Mouse (Mus musculus) heart, postnatal 14 days (tissue): ENCODE data around the gene Lypd6b. TPM values are rescaled to one million over a fixed set of nuclear protein-coding genes. Genes with fewer than 3 reads are reported as not detected.
A peak's percentile ranks its signal among the peaks of the same experiment; 100 is the strongest.

Experiments
- DNase-seq, 2 experiments: peaks; one replicate each; pipeline ENCODE4 v3.0.0; 2021 to 2022
- intact Hi-C: fragments of 180-260 bp; cut with DNase I; formaldehyde crosslinking; loops from one replicate; pipeline ENCODE4 v1.15.1; 2025
- total RNA-seq, 2 experiments: library from RNA; stranded (reverse); gene quantifications; 2 replicates each; pipeline ENCODE4 v1.2.3; 2021

The Lypd6b gene
- total RNA-seq, 2 experiments from 2014 or later, result 0.12 to 0.29 TPM

GRCm38 (mm10) chr2:49816549-49816948 lies 29.1 kb downstream of the Lypd6b start:
- no peak for DNase-seq
- intact Hi-C loops, result no loop called here

GRCm38 (mm10) chr2:49817151-49817550 lies 29.7 kb downstream of the Lypd6b start:
- no peak for DNase-seq
- intact Hi-C loops, result no loop called here

- intact Hi-C loops, result no loop called here
- DNase-seq, result no peak
Observed at GRCm38 (mm10) chr2:49818126-49818525, 30.6 kb downstream of the Lypd6b start.

- no peak for DNase-seq
- intact Hi-C loops, result no loop called here
Observed at GRCm38 (mm10) chr2:49822312-49822711, 34.8 kb downstream of the Lypd6b start.

- DNase-seq, result no peak
- intact Hi-C loops, result no loop called here
Observed at GRCm38 (mm10) chr2:49825588-49825987, 38.1 kb downstream of the Lypd6b start.

DNA sequence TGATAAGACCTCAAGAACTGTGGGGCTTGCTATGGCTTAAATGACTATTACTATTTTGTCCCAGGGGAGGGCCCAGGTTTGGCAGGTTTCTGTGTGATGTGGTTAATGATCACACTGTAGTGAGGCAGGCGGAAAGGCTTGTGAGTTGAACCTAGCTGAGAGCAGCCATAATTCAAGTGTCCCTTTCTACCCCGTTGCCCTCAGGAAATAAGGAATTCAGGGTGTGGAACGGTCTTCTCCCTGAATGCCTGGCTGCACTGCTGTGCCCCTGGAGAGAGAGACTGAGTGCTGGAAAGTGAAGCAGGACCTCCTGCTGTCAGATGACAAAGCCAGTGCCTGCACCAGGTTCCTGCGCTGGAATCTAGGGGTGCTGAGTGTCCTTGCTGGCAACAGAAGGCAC lies 40.3 kb downstream of the Lypd6b start:
- DNase-seq, result no peak
- intact Hi-C loops, result no loop called here

GRCm38 (mm10) chr2:49830369-49830768 lies 42.9 kb downstream of the Lypd6b start:
- intact Hi-C loops, result no loop called here
- DNase-seq, result no peak

- intact Hi-C loops, result no loop called here
- no peak for DNase-seq
Observed at GRCm38 (mm10) chr2:49832277-49832803, 44.9 kb downstream of the Lypd6b start.

DNA sequence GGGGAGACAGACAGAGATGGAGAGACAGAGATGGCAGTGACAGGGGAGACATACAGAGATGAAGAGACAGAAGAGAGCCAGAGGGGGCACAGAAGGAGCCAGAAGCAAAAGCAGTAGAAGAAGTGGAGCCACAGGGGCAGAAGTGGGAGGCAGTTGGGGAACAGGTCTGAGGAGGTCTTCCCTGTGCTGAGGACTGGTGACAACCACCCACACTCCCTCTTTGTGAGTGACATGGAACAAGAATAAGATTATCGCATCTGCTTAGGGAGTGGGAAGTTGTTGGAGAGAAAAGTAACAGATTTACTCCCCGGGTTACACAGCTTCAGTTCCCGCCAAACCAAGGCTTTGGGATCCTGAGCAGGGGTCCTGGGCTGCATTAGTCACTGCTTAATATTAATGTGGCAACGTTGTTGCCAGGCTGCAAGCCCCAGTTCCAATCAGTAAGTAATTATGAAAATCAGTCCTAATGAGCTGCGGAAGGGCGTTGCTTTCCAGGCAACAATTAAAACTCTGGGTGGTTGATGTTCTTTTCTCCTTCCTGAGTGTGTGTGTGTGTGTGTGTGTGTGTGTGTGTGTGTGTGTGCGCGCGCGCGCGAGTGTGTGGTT lies 50.1 kb downstream of the Lypd6b start:
- DNase-seq, result no peak
- intact Hi-C loops, result no loop called here

DNA sequence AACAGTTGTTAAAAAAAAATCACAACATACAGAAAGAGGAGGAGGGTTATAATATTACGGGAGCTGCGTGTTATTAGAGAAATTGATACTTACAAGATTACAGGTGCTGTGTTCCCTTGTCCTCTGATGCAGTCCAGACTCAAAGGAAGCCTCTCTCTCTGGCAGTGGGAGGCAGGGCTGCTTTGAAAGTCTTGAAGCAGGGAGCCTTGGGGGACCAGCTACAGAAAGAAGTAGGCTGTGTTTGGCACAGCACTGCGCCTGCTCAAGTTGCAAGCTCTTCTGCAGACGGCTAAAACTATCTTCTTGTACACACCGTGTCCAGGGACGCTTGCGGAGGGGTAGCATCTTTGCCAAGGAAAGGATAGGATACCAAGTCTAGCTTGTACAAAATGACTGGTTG lies 51.1 kb downstream of the Lypd6b start:
- DNase-seq, result no peak
- intact Hi-C loops, result no loop called here

DNA sequence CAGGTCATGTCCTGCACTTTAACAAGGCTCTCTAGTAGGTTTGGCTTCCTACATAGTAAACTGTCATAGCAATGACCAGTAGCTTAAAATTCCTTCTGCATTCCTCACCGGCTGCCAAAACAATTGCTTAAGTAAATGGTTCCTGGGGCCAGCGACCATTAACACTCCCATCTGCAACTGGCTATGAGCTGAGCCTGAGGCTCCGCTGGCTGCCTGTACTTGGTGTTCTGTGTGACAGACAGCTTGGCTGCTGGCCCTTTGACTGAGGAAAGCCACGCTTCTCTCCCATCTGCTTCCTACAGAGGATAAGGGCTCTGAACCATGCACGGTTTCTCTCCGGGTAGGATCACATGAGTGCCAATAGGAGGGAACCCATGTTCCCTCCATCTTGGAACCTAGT lies 53.1 kb downstream of the Lypd6b start:
- intact Hi-C loops, result no loop called here
- peak; percentile 54 for DNase-seq

DNA sequence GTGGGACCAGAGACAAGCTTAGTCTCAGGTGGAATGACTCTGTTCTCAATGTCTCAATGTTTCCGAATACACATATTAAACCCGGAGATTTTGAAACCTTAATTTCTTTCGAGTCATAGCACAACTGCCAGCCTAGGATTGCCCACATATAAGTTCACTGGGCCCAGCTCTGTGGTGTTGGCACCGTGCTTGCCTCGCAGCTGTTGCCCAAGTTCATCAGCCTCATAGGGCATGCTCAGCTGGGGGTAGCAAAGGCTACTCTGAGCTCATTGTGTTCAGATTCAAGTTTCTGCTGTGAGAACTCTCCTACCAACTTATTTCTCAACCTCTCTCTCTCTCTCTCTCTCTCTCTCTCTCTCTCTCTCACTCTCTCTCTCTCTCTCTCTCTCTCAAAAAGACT lies 53.6 kb downstream of the Lypd6b start:
- intact Hi-C loops, result no loop called here
- no peak for DNase-seq

GRCm38 (mm10) chr2:49845104-49845503 lies 57.6 kb downstream of the Lypd6b start:
- intact Hi-C loops, result no loop called here
- DNase-seq, result no peak

DNA sequence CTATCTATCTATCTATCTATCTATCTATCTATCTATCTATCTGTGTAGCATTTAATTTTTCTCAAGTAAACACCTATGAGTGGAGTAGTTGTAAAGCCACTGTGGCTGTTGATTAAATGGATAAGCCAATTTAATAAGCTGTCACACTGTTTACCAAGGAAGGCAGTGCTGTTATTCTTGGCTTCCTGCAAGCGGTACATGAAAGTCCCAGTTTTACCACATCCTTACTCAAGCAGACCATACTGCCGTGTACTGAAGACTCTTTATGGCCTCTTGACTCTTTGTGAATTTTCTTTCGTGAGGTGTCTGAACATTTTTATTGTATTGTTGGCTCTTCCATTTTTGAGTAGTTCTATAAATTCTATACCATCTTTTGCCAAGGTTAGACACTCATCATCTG lies 58.6 kb downstream of the Lypd6b start:
- intact Hi-C loops, result no loop called here
- DNase-seq, result no peak

GRCm38 (mm10) chr2:49846880-49847279 lies 59.4 kb downstream of the Lypd6b start:
- DNase-seq, result no peak
- intact Hi-C loops, result no loop called here

DNA sequence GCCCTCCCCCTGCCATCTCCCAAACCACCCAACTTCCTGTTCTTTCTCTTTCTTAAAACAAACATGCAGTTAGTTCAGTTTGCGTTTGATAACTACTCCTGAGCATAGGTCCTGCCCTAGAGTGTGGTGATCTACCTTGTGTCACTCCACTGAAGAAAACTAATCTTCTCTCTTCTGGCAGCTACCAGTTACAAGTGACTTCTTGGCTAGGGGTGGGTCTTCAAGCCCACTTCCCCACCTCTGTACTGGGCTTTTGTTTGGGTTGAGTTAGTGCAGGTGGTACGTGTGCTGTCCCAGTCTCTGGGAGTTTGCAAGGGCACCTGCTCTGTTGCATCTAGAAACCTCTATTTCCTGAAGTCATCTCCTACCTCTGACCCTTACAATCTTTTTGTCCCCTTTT lies 60.3 kb downstream of the Lypd6b start:
- intact Hi-C loops, result no loop called here
- DNase-seq, result no peak

DNA sequence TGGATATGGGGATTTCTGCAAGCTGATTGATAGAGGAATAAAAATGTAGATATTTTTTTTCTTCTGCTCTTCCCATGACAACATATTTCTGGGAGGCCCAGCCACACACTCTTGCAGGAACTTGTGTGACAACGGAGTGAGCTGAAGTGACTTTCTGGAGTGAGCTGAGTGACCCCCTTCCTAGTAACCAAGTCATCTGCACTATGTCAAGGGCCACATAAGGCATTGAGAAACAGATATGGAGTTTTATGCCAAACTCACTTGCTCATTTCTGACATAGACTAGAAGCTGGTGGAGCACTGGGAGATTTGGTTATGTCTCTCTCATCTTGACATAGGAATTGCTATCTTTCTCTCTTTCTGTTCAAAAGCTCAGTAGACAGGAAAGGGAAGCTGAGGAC lies 62.3 kb downstream of the Lypd6b start:
- no peak for DNase-seq
- intact Hi-C loops, result no loop called here

DNA sequence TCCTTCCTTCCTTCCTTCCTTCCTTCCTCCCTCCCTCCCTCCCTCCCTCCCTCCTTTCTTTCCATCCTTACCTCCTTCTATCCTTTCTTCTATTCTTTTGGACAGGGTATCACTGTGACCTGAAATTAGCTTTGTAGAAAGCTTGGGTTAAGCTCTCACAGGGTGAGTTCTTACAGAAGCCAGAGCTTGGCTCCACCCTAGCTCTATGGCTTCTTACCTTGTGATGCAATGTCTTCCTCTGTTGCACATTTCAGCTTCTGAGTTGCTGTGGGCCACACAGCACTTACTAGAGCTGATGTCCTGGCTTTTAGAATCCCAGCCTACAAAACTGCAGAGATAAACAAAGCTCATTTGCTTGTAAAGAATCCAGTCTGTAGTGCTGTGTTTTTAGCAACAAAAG lies 64.5 kb downstream of the Lypd6b start:
- DNase-seq, result no peak
- intact Hi-C loops, result no loop called here

GRCm38 (mm10) chr2:49856161-49856564 lies 68.7 kb downstream of the Lypd6b start:
- DNase-seq, result no peak
- intact Hi-C loops, result no loop called here

GRCm38 (mm10) chr2:49856584-49856983 lies 69.1 kb downstream of the Lypd6b start:
- no peak for DNase-seq
- intact Hi-C loops, result no loop called here

GRCm38 (mm10) chr2:49860219-49860962 lies 72.9 kb downstream of the Lypd6b start:
- DNase-seq, result no peak
- intact Hi-C loops, result no loop called here

DNA sequence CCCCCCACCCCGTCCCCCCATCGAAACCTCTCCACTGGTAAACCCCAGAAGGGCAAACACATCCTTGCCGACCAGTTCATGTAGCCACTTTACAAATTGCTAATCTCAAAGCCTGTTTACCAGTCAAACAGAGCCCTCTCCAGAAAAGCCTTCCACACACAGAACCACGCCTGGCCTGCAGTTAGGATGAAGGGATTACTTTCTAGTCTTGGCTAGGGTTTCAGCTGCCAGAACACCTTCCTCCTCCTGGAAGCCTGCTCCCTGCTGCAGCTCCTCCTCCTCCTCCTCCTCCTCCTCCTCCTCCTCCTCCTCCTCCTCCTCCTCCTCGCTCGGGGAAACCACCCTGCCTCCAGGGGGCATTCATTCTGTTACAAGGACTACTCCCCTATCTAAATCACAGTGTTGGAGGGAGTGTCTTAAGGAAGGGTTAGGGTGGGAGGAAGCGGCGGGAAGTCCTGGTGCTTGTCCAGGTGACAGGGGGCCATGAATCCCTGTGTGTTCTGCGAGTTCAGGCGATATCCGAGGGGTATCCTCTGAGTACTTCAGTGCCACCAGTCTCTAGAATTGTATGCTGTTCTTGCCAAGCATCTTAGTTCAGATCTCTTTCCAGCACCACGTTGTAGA lies 73.6 kb downstream of the Lypd6b start:
- DNase-seq, result no peak
- intact Hi-C loops, result no loop called here
